Mouse (Mus musculus): ENCODE measurements around the gene Aga. TPM values are rescaled to one million over a fixed set of nuclear protein-coding genes. Genes with fewer than 3 reads are reported as not detected.

Gene Aga
- total RNA-seq (2023) = 1 to 10 TPM; 8.5 to 9.0 TPM

DNA sequence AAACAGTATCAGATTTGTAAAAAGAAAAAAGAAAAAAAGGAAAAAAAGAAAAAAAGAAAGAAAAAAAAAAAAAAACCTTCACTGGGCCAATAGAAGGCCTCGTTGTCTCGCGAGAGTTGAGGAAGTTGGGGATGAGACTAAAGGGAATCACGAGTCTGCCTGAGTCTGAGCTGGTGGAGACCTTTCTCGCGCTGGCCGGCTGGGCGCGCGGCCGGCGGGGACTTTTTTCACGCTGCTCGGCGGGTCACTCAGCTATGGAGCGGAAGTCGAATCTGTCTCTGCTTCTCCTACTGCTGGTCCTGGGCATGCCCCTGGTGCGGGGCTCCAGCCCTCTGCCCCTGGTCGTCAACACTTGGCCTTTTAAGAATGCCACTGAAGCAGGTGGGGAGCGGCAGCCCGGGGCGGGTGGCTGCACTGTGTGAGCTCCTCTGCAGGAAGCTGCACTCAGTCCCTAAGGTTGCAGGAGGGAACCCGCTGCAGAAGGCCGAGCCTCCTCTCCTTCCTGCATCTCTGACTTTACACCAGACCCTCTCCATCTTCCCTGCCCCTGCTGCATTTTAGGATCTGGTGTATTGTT, at the start of gene Aga:
Gene Aga (plus strand): TSS at position 177 of the 577 bp plus-strand sequence.

Other genes with a start within 250 kb of the Aga start
- 1 to 10 TPM in 1 of 2 experiments, under 1 TPM in 1; 0.58 to 2.6 TPM for gene Neil3, start 127.3 kb downstream of the Aga start, total RNA-seq (2023)

All from B cell, adult 67 days (primary cell).